Mouse (Mus musculus): ENCODE results near the gene Ccdc138.

- TF ChIP-seq CTCF (IDR thresholded peaks at IDR 0.05; ENCODE audit: borderline replicate concordance, insufficient read depth, low read depth, low read length) (no peak), POLR2A (IDR thresholded peaks at IDR 0.05; ENCODE audit: borderline replicate concordance, insufficient read depth, low read length) (no peak)
Measured at GRCm38 (mm10) chr10:58495637-58496036, 2.1 kb upstream of the Ccdc138 start.

All from cerebellum, adult 2 months (tissue).